Mouse (Mus musculus) lung, embryonic 16.5 days (tissue): Measurements from ENCODE around the gene Tia1. TPM values are rescaled to one million over a fixed set of nuclear protein-coding genes. Genes with fewer than 3 reads are reported as not detected.
A peak's percentile ranks its signal among the peaks of the same experiment; 100 is the strongest.

ENCODE experiments used
- ATAC-seq: fragments of 200-750 bp; cut with Nextera tagmentation; 2 replicates; pipeline ENCODE4 v1.8.0; 2017; ENCODE audit warnings: low read depth, mild to moderate bottlenecking, moderate library complexity
- H3K27ac ChIP-seq: fragments of 300-500 bp; sonication (generic); 2 replicates; pipeline ENCODE4 v1.5.1; 2014; ENCODE audit warnings: mild to moderate bottlenecking, control low read depth, low read length
- H3K27me3 ChIP-seq: fragments of 300-500 bp; sonication (generic); 2 replicates; pipeline ENCODE4 v1.6.1; 2014; ENCODE audit warnings: low read depth, low read length, mixed read lengths; ENCODE audit not compliant: control insufficient read depth, insufficient read depth
- H3K36me3 ChIP-seq: fragments of 300-500 bp; sonication (generic); 2 replicates; pipeline ENCODE4 v1.6.1; 2014; ENCODE audit warnings: low read length; ENCODE audit not compliant: control insufficient read depth, insufficient read depth
- H3K4me1 ChIP-seq: fragments of 300-500 bp; sonication (generic); replicated peaks from 2 replicates; pipeline ENCODE4 v1.6.1; 2014; ENCODE audit warnings: low read length, mixed read lengths; ENCODE audit not compliant: control insufficient read depth, insufficient read depth
- H3K4me2 ChIP-seq: fragments of 300-500 bp; sonication (generic); 2 replicates; pipeline ENCODE4 v1.6.1; 2014; ENCODE audit warnings: low read depth, low read length, control low read depth
- H3K4me3 ChIP-seq: fragments of 300-500 bp; sonication (generic); 2 replicates; pipeline ENCODE4 v1.5.1; 2014; ENCODE audit warnings: mild to moderate bottlenecking, low read length, control low read depth
- H3K9ac ChIP-seq: fragments of 300-500 bp; sonication (generic); 2 replicates; pipeline ENCODE4 v1.6.1; 2014; ENCODE audit warnings: low read length, control low read depth
- H3K9me3 ChIP-seq: fragments of 300-500 bp; sonication (generic); 2 replicates; pipeline ENCODE4 v1.6.1; 2016; ENCODE audit warnings: low read length; ENCODE audit not compliant: control insufficient read depth
- WGBS: fragments of 180-500 bp; shearing (Covaris S2); extraction: QIAGEN DNeasy Blood & Tissue Kit; methylation state at CpG from one replicate; pipeline ENCODE4 v1.1.7; 2014; 5-methylcytosine and 5-hydroxymethylcytosine counted together
- polyA plus RNA-seq: library from polyadenylated mRNA; unstranded; fragments of >200 nt; fragmentation: Nextera tagmentation; extraction: Ambion mirVana; gene quantifications from 2 replicates; pipeline ENCODE4 v1.2.1, GENCODE M21; 2015

The Tia1 gene
- polyA plus RNA-seq, 1 experiment from 2014 or later = 177 TPM

GRCm38 (mm10) chr6:86395021-86395420 is 9.0 kb upstream of the Tia1 start:
- H3K4me3 ChIP-seq = no peak overlapping the region
- H3K9ac ChIP-seq = no peak overlapping the region
- no peaks in the 10 kb centered on the region for H3K27me3 ChIP-seq
- peaks cover 27% of the 10 kb centered on the region for H3K36me3 ChIP-seq
- WGBS = 88% methylated on average over 9 of the region's 9 CpGs
- peaks cover 12% of the 10 kb centered on the region for H3K4me1 ChIP-seq
- no peaks in the 10 kb centered on the region for H3K9me3 ChIP-seq
- H3K4me2 ChIP-seq = no peak overlapping the region
- H3K27ac ChIP-seq = no peak overlapping the region
- no peak for ATAC-seq

- H3K4me2 ChIP-seq = peak overlapping the region; percentile 89
- H3K4me1 ChIP-seq = peaks cover 12% of the 10 kb centered on the region
- ATAC-seq = no peak
- no peaks in the 10 kb centered on the region for H3K9me3 ChIP-seq
- peaks cover 18% of the 10 kb centered on the region for H3K36me3 ChIP-seq
- peak overlapping the region; percentile 97 for H3K4me3 ChIP-seq
- 15% methylated on average over 10 of the region's 10 CpGs for WGBS
- no peak overlapping the region for H3K27ac ChIP-seq
- H3K9ac ChIP-seq = peak overlapping the region; percentile 91
- no peaks in the 10 kb centered on the region for H3K27me3 ChIP-seq
Measured at GRCm38 (mm10) chr6:86395969-86396368, 8.1 kb upstream of the Tia1 start.

GRCm38 (mm10) chr6:86396581-86397256 is 7.3 kb upstream of the Tia1 start, which contains the start of gene Pcyox1:
Pcyox1 (minus strand) TSS chr6:86397154.
- H3K9ac ChIP-seq = peak within 1 kb of the TSS; percentile 91
- peaks cover 11% of the 10 kb centered on the region for H3K36me3 ChIP-seq
- peak within 1 kb of the TSS; percentile 89 for H3K27ac ChIP-seq
- 0% methylated on average over 51 of the region's 51 CpGs for WGBS
- no peaks in the 10 kb centered on the region for H3K9me3 ChIP-seq
- peaks cover 12% of the 10 kb centered on the region for H3K4me1 ChIP-seq
- H3K27me3 ChIP-seq = no peaks in the 10 kb centered on the region
- H3K4me3 ChIP-seq = peak within 1 kb of the TSS; percentile 97
- peak within 1 kb of the TSS; percentile 89 for H3K4me2 ChIP-seq
- ATAC-seq = peak; percentile 97

GRCm38 (mm10) chr6:86397257-86397980 is 6.6 kb upstream of the Tia1 start:
- peak overlapping the region; percentile 89 for H3K4me2 ChIP-seq
- peak overlapping the region; percentile 97 for H3K4me3 ChIP-seq
- H3K9ac ChIP-seq = peak overlapping the region; percentile 91
- peaks cover 4% of the 10 kb centered on the region for H3K36me3 ChIP-seq
- no peaks in the 10 kb centered on the region for H3K27me3 ChIP-seq
- no peaks in the 10 kb centered on the region for H3K9me3 ChIP-seq
- H3K4me1 ChIP-seq = peaks cover 12% of the 10 kb centered on the region
- ATAC-seq = peak; percentile 29
- WGBS = 3% methylated on average over 14 of the region's 14 CpGs
- peak overlapping the region; percentile 89 for H3K27ac ChIP-seq

- no peaks in the 10 kb centered on the region for H3K27me3 ChIP-seq
- H3K36me3 ChIP-seq = peaks cover 4% of the 10 kb centered on the region; the same call in 1 of the 2 replicates
- H3K4me3 ChIP-seq = no peak overlapping the region
- H3K4me1 ChIP-seq = peaks cover 12% of the 10 kb centered on the region
- ATAC-seq = no peak
- WGBS = 86% methylated on average over 2 of the region's 2 CpGs
- H3K9me3 ChIP-seq = no peaks in the 10 kb centered on the region
- no peak overlapping the region for H3K27ac ChIP-seq
- H3K9ac ChIP-seq = no peak overlapping the region
- H3K4me2 ChIP-seq = no peak overlapping the region
Measured at GRCm38 (mm10) chr6:86398986-86399385, 5.0 kb upstream of the Tia1 start.

- no peaks in the 10 kb centered on the region for H3K9me3 ChIP-seq
- no peak overlapping the region for H3K27ac ChIP-seq
- ATAC-seq = no peak
- no peaks in the 10 kb centered on the region for H3K27me3 ChIP-seq
- H3K4me2 ChIP-seq = no peak overlapping the region
- H3K36me3 ChIP-seq = no peaks in the 10 kb centered on the region
- peaks cover 12% of the 10 kb centered on the region for H3K4me1 ChIP-seq
- no peak overlapping the region for H3K4me3 ChIP-seq
- WGBS = 56% methylated on average over 2 of the region's 2 CpGs
- H3K9ac ChIP-seq = no peak overlapping the region
Measured at GRCm38 (mm10) chr6:86399995-86400394, 4.0 kb upstream of the Tia1 start.

- no peaks in the 10 kb centered on the region for H3K9me3 ChIP-seq
- no peak overlapping the region for H3K9ac ChIP-seq
- peaks cover 11% of the 10 kb centered on the region for H3K4me1 ChIP-seq
- H3K27ac ChIP-seq = no peak overlapping the region
- peak overlapping the region; percentile 20 for H3K4me3 ChIP-seq
- H3K36me3 ChIP-seq = no peaks in the 10 kb centered on the region
- peak overlapping the region; percentile 40 for H3K4me2 ChIP-seq
- H3K27me3 ChIP-seq = no peaks in the 10 kb centered on the region
- WGBS = 2% methylated on average over 9 of the region's 9 CpGs
- peak; percentile 21; the same call in 1 of the 2 replicates for ATAC-seq
Measured at GRCm38 (mm10) chr6:86400972-86401371, 3.0 kb upstream of the Tia1 start.

- H3K36me3 ChIP-seq = peaks cover 5% of the 10 kb centered on the region; the same call in 1 of the 2 replicates
- H3K9me3 ChIP-seq = no peaks in the 10 kb centered on the region
- WGBS = 27% methylated on average over 12 of the region's 12 CpGs
- no peaks in the 10 kb centered on the region for H3K27me3 ChIP-seq
- peak overlapping the region; percentile 45 for H3K9ac ChIP-seq
- H3K4me3 ChIP-seq = peak overlapping the region; percentile 80
- ATAC-seq = no peak
- no peak overlapping the region for H3K27ac ChIP-seq
- peak overlapping the region; percentile 52 for H3K4me2 ChIP-seq
- H3K4me1 ChIP-seq = peaks cover 6% of the 10 kb centered on the region
Measured at GRCm38 (mm10) chr6:86402681-86403607, 1.1 kb upstream of the Tia1 start.
